Mouse (Mus musculus) liver, embryonic 14.5 days (tissue): ENCODE measurements around the gene Zmym6.

Experiments used
- CTCF ChIP-seq: IDR thresholded peaks from 2 replicates; pipeline ENCODE4 v1.5.1; 2016; ENCODE audit warnings: antibody characterized with exemption, low read depth, control low read depth
- EP300 ChIP-seq: IDR thresholded peaks from 2 replicates; pipeline ENCODE4 v1.6.1; 2016; ENCODE audit warnings: antibody characterized with exemption, low read depth

DNA sequence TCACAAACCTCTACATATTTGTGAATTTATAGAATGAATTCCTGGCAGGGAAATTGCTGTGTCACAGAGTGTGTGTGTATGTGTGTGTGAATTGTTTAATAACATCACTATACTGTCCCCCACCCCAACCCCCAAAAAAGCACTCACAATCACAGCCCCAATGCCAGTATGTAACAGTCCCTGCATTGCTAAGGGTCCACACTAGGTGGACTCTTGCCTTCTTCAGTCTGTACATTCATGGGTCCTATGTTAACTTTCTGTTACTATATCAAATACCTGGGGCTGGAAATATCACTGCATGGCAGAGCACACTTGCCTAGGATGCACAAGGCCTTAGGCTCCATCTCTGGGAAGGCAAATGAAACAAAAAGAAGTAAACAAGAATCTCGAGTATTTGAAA is 57.5 kb downstream of the Zmym6 start:
- TF ChIP-seq CTCF (no peak), EP300 (no peak)
